14 mouse cellular contexts compared by ENCODE assay signal in the genomic region with DNA sequence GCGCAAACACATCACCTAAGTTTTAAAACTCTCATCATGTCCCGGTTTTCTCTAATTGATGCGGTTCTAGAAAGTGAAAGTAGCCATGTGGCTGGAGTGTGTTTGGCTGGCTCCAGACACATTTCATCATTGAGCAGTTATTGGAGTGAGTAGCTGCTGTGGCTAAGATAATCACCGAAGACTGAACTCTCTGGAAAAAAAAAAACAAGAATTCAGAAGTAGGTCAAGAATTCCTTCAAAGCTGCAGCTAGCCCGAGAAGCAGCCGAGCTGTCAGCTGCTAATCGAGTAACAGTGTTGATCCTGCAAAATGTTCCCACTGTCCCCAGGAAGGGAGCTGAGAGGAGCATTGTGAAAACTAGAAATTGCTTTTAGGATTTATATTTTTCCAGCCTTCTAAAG.
DNase-seq lines count a peak whose midpoint lies in the region; ATAC-seq and TF ChIP-seq lines count a peak whose summit lies in the region.
"Had no signal": no experiment of that assay in that cellular context is flagged by ENCODE, and none has a peak within 500 bp of the region (broad histone marks: within the 10 kb centered on the region; RNA-seq: fewer than 3 reads in every experiment).

No protein-coding gene starts in this region.

- H3K27me3 ChIP-seq in lung, embryonic 14.5 days (ENCODE audit: insufficient read depth, low read length): no peaks in the 10 kb centered on the region
- H3K27me3 ChIP-seq in lung, postnatal 0 days (replicated peaks; ENCODE audit: insufficient read depth, low read length): no peaks in the 10 kb centered on the region
- H3K27me3 ChIP-seq: liver, embryonic 12.5 days; midbrain, embryonic 15.5 days had no signal

- H3K27ac ChIP-seq in lung, embryonic 14.5 days (ENCODE audit: low read depth): peak overlapping the region; percentile 86; the same call in 1 of the 2 replicates
- H3K27ac ChIP-seq in lung, postnatal 0 days (ENCODE audit: low read length): no peak overlapping the region
- H3K27ac ChIP-seq: liver, embryonic 12.5 days; midbrain, embryonic 15.5 days had no signal

- no peak overlapping the region for H3K4me3 ChIP-seq in lung, embryonic 14.5 days (ENCODE audit: low read depth, low read length)
- no peak overlapping the region for H3K4me3 ChIP-seq in lung, adult 2 months (replicated peaks; ENCODE audit: extremely low read depth, low read depth, low read length)
- H3K4me3 ChIP-seq in lung, postnatal 0 days (ENCODE audit: low read depth, low read length): no peak overlapping the region
- H3K4me3 ChIP-seq: liver, embryonic 12.5 days; midbrain, embryonic 15.5 days had no signal

- no peak for TF ChIP-seq POLR2A in lung, adult 2 months (IDR thresholded peaks at IDR 0.05; ENCODE audit: borderline replicate concordance, extremely low read depth, low read depth, low read length)

- no peaks in the 10 kb centered on the region for H3K9me3 ChIP-seq in lung, embryonic 14.5 days (ENCODE audit: low read depth, low read length)
- no peaks in the 10 kb centered on the region for H3K9me3 ChIP-seq in lung, postnatal 0 days (ENCODE audit: low read length)
- H3K9me3 ChIP-seq: liver, embryonic 12.5 days; midbrain, embryonic 15.5 days had no signal

- H3K9ac ChIP-seq in lung, embryonic 14.5 days: no peak overlapping the region
- H3K9ac ChIP-seq in lung, postnatal 0 days (replicated peaks; ENCODE audit: low read depth): no peak overlapping the region
- H3K9ac ChIP-seq: liver, embryonic 12.5 days; midbrain, embryonic 15.5 days had no signal

- TF ChIP-seq CTCF in lung, embryonic 14.5 days (IDR thresholded peaks at IDR 0.05; ENCODE audit: low read depth): no peak
- no peak for TF ChIP-seq CTCF in lung, adult 2 months (IDR thresholded peaks at IDR 0.05; ENCODE audit: insufficient read depth, low read length)
- TF ChIP-seq CTCF in lung, postnatal 0 days (IDR thresholded peaks at IDR 0.05): no peak

- peak overlapping the region; percentile 45 for H3K4me2 ChIP-seq in lung, embryonic 14.5 days
- peak overlapping the region; percentile 23; the same call in 1 of the 2 replicates for H3K4me2 ChIP-seq in lung, postnatal 0 days (replicated peaks; ENCODE audit: low read depth, low read length)
- H3K4me2 ChIP-seq: liver, embryonic 12.5 days; midbrain, embryonic 15.5 days had no signal

- 25% methylated on average over 7 of the region's 7 CpGs for WGBS in lung, embryonic 14.5 days
- 30% methylated on average over 7 of the region's 7 CpGs for WGBS in lung, adult 2 months
- 31% methylated on average over 7 of the region's 7 CpGs for WGBS in lung, postnatal 0 days

- no peak for TF ChIP-seq EP300 in lung, postnatal 0 days (IDR thresholded peaks at IDR 0.05)

- ATAC-seq in lung, embryonic 14.5 days (ENCODE audit: insufficient read depth): peak; percentile 62; the same call in 1 of the 2 replicates
- ATAC-seq in lung, postnatal 0 days: no peak
- no peak for ATAC-seq in megakaryocyte progenitor cell, adult 5-6 weeks (replicated peaks; ENCODE audit: poor library complexity)
- no peak for ATAC-seq in inflammation-experienced regulatory T-cells, adult 6 months
- ATAC-seq: hindbrain, embryonic 16.5 days; liver, embryonic 12.5 days; midbrain, embryonic 15.5 days had no signal

- H3K36me3 ChIP-seq in lung, embryonic 14.5 days (ENCODE audit: insufficient read depth): no peaks in the 10 kb centered on the region
- no peaks in the 10 kb centered on the region for H3K36me3 ChIP-seq in lung, postnatal 0 days (ENCODE audit: insufficient read depth, low read length)
- H3K36me3 ChIP-seq: liver, embryonic 12.5 days; midbrain, embryonic 15.5 days had no signal

- peak; percentile 11 for DNase-seq in gastrocnemius, adult 18-20 months (ENCODE audit: low spot score)
- DNase-seq in gastrocnemius, postnatal 25 days: no peak
- DNase-seq in lung, embryonic 14.5 days: peak; percentile 71
- DNase-seq in lung, adult 2 months: no peak
- DNase-seq in lung, postnatal 0 days (ENCODE audit: low spot score): peak; percentile 66
- DNase-seq in spleen, postnatal 36 days (ENCODE audit: low spot score in 2 of 2): no peak
- DNase-seq: adrenal gland, postnatal 14 days; cerebellum, adult 9-10 months; thymus, postnatal 36 days had no signal

- H3K4me1 ChIP-seq in lung, embryonic 14.5 days (ENCODE audit: insufficient read depth): peaks cover 10% of the 10 kb centered on the region; the same call in 1 of the 2 replicates
- peaks cover 6% of the 10 kb centered on the region for H3K4me1 ChIP-seq in lung, adult 2 months (ENCODE audit: control insufficient read depth, insufficient read depth, low read length)
- peaks cover 9% of the 10 kb centered on the region; the same call in 1 of the 2 replicates for H3K4me1 ChIP-seq in lung, postnatal 0 days (ENCODE audit: insufficient read depth, low read depth, low read length)
- H3K4me1 ChIP-seq: liver, embryonic 12.5 days had no signal

Comparison
In these comparisons a context has a peak if more than half of its experiments do, and no peak if none do; other contexts are left out.
1. DNase-seq: peak in gastrocnemius, adult 18-20 months (single experiment), lung, embryonic 14.5 days (single experiment) and lung, postnatal 0 days (single experiment); none in gastrocnemius, postnatal 25 days (single experiment), lung, adult 2 months (single experiment) and spleen, postnatal 36 days (0 of 2).